Mouse (Mus musculus): Measurements from ENCODE around the gene Fbxw11.

The Fbxw11 gene

GRCm38 (mm10) chr11:32743891-32744290 lies 101.4 kb downstream of the Fbxw11 start:
- no peak for ATAC-seq (ENCODE audit: insufficient number of reproducible peaks, low FRiP score, low TSS enrichment)

- no peak for ATAC-seq (ENCODE audit: insufficient number of reproducible peaks, low FRiP score, low TSS enrichment)
Measured at GRCm38 (mm10) chr11:32744463-32744862, 101.9 kb downstream of the Fbxw11 start.

GRCm38 (mm10) chr11:32745466-32745865 lies 102.9 kb downstream of the Fbxw11 start:
- no peak for ATAC-seq (ENCODE audit: insufficient number of reproducible peaks, low FRiP score, low TSS enrichment)

GRCm38 (mm10) chr11:32746036-32746435 lies 103.5 kb downstream of the Fbxw11 start:
- ATAC-seq (ENCODE audit: insufficient number of reproducible peaks, low FRiP score, low TSS enrichment) = no peak

GRCm38 (mm10) chr11:32746475-32746874 lies 104.0 kb downstream of the Fbxw11 start:
- no peak for ATAC-seq (ENCODE audit: insufficient number of reproducible peaks, low FRiP score, low TSS enrichment)

- ATAC-seq (ENCODE audit: insufficient number of reproducible peaks, low FRiP score, low TSS enrichment) = no peak
Measured at GRCm38 (mm10) chr11:32748800-32749199, 106.3 kb downstream of the Fbxw11 start.

- no peak for ATAC-seq (ENCODE audit: insufficient number of reproducible peaks, low FRiP score, low TSS enrichment)
Measured at GRCm38 (mm10) chr11:32751863-32752594, 109.5 kb downstream of the Fbxw11 start.

GRCm38 (mm10) chr11:32752595-32752885 lies 110.0 kb downstream of the Fbxw11 start:
- no peak for ATAC-seq (ENCODE audit: insufficient number of reproducible peaks, low FRiP score, low TSS enrichment)

- no peak for ATAC-seq (ENCODE audit: insufficient number of reproducible peaks, low FRiP score, low TSS enrichment)
Measured at GRCm38 (mm10) chr11:32753358-32753757, 110.8 kb downstream of the Fbxw11 start.

- ATAC-seq (ENCODE audit: insufficient number of reproducible peaks, low FRiP score, low TSS enrichment) = no peak
Measured at GRCm38 (mm10) chr11:32762773-32763172, 120.2 kb downstream of the Fbxw11 start.

- no peak for ATAC-seq (ENCODE audit: insufficient number of reproducible peaks, low FRiP score, low TSS enrichment)
Measured at GRCm38 (mm10) chr11:32767496-32768230, 125.1 kb downstream of the Fbxw11 start.

GRCm38 (mm10) chr11:32768642-32769343 lies 126.3 kb downstream of the Fbxw11 start:
- no peak for ATAC-seq (ENCODE audit: insufficient number of reproducible peaks, low FRiP score, low TSS enrichment)

- ATAC-seq (ENCODE audit: insufficient number of reproducible peaks, low FRiP score, low TSS enrichment) = no peak
Measured at GRCm38 (mm10) chr11:32780747-32781536, 138.4 kb downstream of the Fbxw11 start.

GRCm38 (mm10) chr11:32781633-32782404 lies 139.3 kb downstream of the Fbxw11 start:
- no peak for ATAC-seq (ENCODE audit: insufficient number of reproducible peaks, low FRiP score, low TSS enrichment)

GRCm38 (mm10) chr11:32782724-32783123 lies 140.2 kb downstream of the Fbxw11 start:
- ATAC-seq (ENCODE audit: insufficient number of reproducible peaks, low FRiP score, low TSS enrichment) = no peak

- ATAC-seq (ENCODE audit: insufficient number of reproducible peaks, low FRiP score, low TSS enrichment) = no peak
Measured at GRCm38 (mm10) chr11:32785591-32786147, 143.1 kb downstream of the Fbxw11 start.

- ATAC-seq (ENCODE audit: insufficient number of reproducible peaks, low FRiP score, low TSS enrichment) = no peak
Measured at GRCm38 (mm10) chr11:32786201-32786600, 143.7 kb downstream of the Fbxw11 start.

- ATAC-seq (ENCODE audit: insufficient number of reproducible peaks, low FRiP score, low TSS enrichment) = no peak
Measured at GRCm38 (mm10) chr11:32794759-32795445, 152.4 kb downstream of the Fbxw11 start.

All from cerebellum, adult (tissue).